Mouse (Mus musculus): ENCODE results near the gene Cyp4f16. TPM values are rescaled to one million over a fixed set of nuclear protein-coding genes. Genes with fewer than 3 reads are reported as not detected.
"Not testable (repeated sequence)": the region's sequence is repeated elsewhere in the genome, so short reads cannot be mapped to it uniquely, and the experiment has no call there.

The Cyp4f16 gene
- polyA plus RNA-seq (2012; fragmentation: generic; extraction: Trizol): 19.6 TPM
- long read RNA-seq, experiment 1, partial matches to known transcripts: 6 of 12 reads
- long read RNA-seq, experiment 1, other reads (novel, unspliced or antisense): 2 of 12 reads
- long read RNA-seq, experiment 2, transcript Cyp4f16-201 (13 exons, 2,227 nt): major isoform, 51 of 128 reads
- long read RNA-seq, experiment 2, transcript Cyp4f16-208 (13 exons, 2,242 nt): minor isoform, 30 of 128 reads
- long read RNA-seq, experiment 2, partial matches to known transcripts: 15 of 128 reads
- long read RNA-seq, experiment 2, other reads (novel, unspliced or antisense): 29 of 128 reads

DNA sequence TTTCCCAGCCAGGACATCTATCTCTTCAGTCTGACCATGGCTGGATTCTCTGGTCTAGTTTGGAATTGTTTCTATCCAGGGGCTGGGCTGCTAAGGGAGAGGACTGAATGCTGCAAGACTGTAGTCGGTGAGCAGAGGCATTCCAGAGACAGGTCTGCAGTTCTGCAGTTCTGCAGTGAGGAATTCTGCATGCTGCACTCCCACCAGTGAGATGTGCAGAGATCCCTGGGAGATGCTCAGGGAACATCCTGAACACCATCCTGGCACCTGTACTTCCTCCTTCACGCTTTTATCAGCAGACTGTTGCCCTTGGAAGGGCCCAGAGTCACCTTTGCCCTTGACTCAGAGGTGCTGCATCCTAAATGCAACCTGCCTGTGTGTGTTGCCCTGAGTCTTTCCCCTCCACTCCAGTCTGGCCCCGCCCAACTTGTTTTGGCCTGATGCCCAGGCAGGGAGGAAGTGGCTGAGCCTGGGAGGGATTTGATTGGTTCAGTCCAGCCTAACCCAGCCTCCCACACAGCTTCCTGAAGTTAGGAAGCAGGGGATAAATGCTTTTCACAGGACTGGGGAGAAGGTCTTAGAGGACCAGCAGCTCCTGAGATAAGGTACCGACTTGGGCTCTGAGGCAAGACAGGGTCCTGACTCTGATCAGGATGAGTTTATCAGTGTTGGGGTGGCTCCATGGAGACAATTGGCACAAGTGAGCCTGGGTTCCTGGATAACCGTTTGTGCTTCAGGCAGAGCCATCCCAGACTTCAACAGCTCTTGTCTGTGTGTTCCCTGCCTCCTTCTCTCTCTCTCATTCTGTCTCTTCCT is at the start of gene Cyp4f16:
TSS of gene Cyp4f16 (plus strand) at position 508 of the 816 bp plus-strand sequence.
- not testable (repeated sequence) for H3K79me3 ChIP-seq (ENCODE audit: low read depth); H3K36me3 ChIP-seq (ENCODE audit: control insufficient read depth, insufficient read depth); H3K27me3 ChIP-seq (ENCODE audit: control insufficient read depth, insufficient read depth, insufficient read length); H3K79me2 ChIP-seq (ENCODE audit: control insufficient read depth, insufficient read depth)
- Histone ChIP-seq H3ac (ENCODE audit: control insufficient read depth, insufficient read length, low read depth) (peak within 1 kb of the TSS; percentile 61), H3K4me3 (ENCODE audit: insufficient read depth, poor library complexity, severe bottlenecking) (peak within 1 kb of the TSS; percentile 36)

- TF ChIP-seq MYOG (IDR thresholded peaks at IDR 0.05; ENCODE audit: control insufficient read depth, extremely low read depth, insufficient read length) (no peak), CEBPB (IDR thresholded peaks at IDR 0.05; ENCODE audit: low read depth) (no peak), MAX (IDR thresholded peaks at IDR 0.05) (no peak), CTCF (IDR thresholded peaks at IDR 0.05; ENCODE audit: control insufficient read depth, insufficient read depth, insufficient read length) (no peak), USF1 (IDR thresholded peaks at IDR 0.05; ENCODE audit: low read depth) (no peak), MYOD1 (IDR thresholded peaks at IDR 0.05; ENCODE audit: control insufficient read depth, insufficient read length, low read depth) (no peak), FOSL1 (IDR thresholded peaks at IDR 0.05; ENCODE audit: insufficient read depth, low read length, poor library complexity, severe bottlenecking) (no peak)
- H3K79me2 ChIP-seq (ENCODE audit: control insufficient read depth, insufficient read depth): no peaks in the 10 kb centered on the region
- peaks cover 6% of the 10 kb centered on the region for H3K27me3 ChIP-seq (ENCODE audit: control insufficient read depth, insufficient read depth, insufficient read length)
- no peaks in the 10 kb centered on the region for H3K36me3 ChIP-seq (ENCODE audit: control insufficient read depth, insufficient read depth)
- H3ac ChIP-seq (ENCODE audit: control insufficient read depth, insufficient read length, low read depth): no peak overlapping the region
- H3K4me3 ChIP-seq (ENCODE audit: insufficient read depth, poor library complexity, severe bottlenecking): no peak overlapping the region
- no peaks in the 10 kb centered on the region for H3K79me3 ChIP-seq (ENCODE audit: low read depth)
Observed at GRCm38 (mm10) chr17:32492349-32492980, 43.9 kb upstream of the Cyp4f16 start.

GRCm38 (mm10) chr17:32494601-32495000 is 41.8 kb upstream of the Cyp4f16 start:
- Histone ChIP-seq H3K79me2 (ENCODE audit: control insufficient read depth, insufficient read depth) (no peaks in the 10 kb centered on the region), H3ac (ENCODE audit: control insufficient read depth, insufficient read length, low read depth) (no peak overlapping the region), H3K4me3 (ENCODE audit: insufficient read depth, poor library complexity, severe bottlenecking) (no peak overlapping the region), H3K36me3 (ENCODE audit: control insufficient read depth, insufficient read depth) (no peaks in the 10 kb centered on the region), H3K79me3 (ENCODE audit: low read depth) (no peaks in the 10 kb centered on the region), H3K27me3 (ENCODE audit: control insufficient read depth, insufficient read depth, insufficient read length) (peaks cover 3% of the 10 kb centered on the region)
- TF ChIP-seq CEBPB (IDR thresholded peaks at IDR 0.05; ENCODE audit: low read depth) (no peak), USF1 (IDR thresholded peaks at IDR 0.05; ENCODE audit: low read depth) (no peak), MYOG (IDR thresholded peaks at IDR 0.05; ENCODE audit: control insufficient read depth, extremely low read depth, insufficient read length) (no peak), CTCF (IDR thresholded peaks at IDR 0.05; ENCODE audit: control insufficient read depth, insufficient read depth, insufficient read length) (no peak), MYOD1 (IDR thresholded peaks at IDR 0.05; ENCODE audit: control insufficient read depth, insufficient read length, low read depth) (no peak), MAX (IDR thresholded peaks at IDR 0.05) (no peak), FOSL1 (IDR thresholded peaks at IDR 0.05; ENCODE audit: insufficient read depth, low read length, poor library complexity, severe bottlenecking) (no peak)

DNA sequence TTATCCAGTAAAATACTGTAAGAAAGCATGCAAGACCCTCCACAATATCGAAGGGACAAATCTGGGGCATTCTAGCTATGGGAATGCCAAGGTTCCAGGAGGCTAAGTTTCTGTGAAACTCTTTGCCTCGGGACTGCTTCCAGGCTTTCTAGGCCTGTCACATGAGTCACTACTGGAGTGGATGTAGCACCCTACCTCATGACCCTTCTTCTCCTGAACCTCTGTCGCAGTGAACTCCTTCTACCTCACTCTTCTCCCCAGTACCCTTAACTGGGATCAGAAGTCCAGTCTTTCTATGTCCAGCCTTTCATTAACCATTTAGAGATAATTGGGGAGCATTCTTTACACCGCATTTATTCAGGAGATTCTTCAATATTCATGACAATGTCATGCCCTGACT is 35.8 kb upstream of the Cyp4f16 start:
- not testable (repeated sequence) for H3K4me3 ChIP-seq (ENCODE audit: insufficient read depth, poor library complexity, severe bottlenecking); H3K36me3 ChIP-seq (ENCODE audit: control insufficient read depth, insufficient read depth); H3ac ChIP-seq (ENCODE audit: control insufficient read depth, insufficient read length, low read depth); H3K27me3 ChIP-seq (ENCODE audit: control insufficient read depth, insufficient read depth, insufficient read length); H3K79me3 ChIP-seq (ENCODE audit: low read depth); H3K79me2 ChIP-seq (ENCODE audit: control insufficient read depth, insufficient read depth)

- no peak overlapping the region for H3ac ChIP-seq (ENCODE audit: control insufficient read depth, insufficient read length, low read depth)
- no peak for TF ChIP-seq MYOD1 (IDR thresholded peaks at IDR 0.05; ENCODE audit: control insufficient read depth, insufficient read length, low read depth)
- no peak for TF ChIP-seq FOSL1 (IDR thresholded peaks at IDR 0.05; ENCODE audit: insufficient read depth, low read length, poor library complexity, severe bottlenecking)
- TF ChIP-seq USF1 (IDR thresholded peaks at IDR 0.05; ENCODE audit: low read depth): no peak
- no peak for TF ChIP-seq CEBPB (IDR thresholded peaks at IDR 0.05; ENCODE audit: low read depth)
- TF ChIP-seq MAX (IDR thresholded peaks at IDR 0.05): no peak
- no peak for TF ChIP-seq CTCF (IDR thresholded peaks at IDR 0.05; ENCODE audit: control insufficient read depth, insufficient read depth, insufficient read length)
- TF ChIP-seq MYOG (IDR thresholded peaks at IDR 0.05; ENCODE audit: control insufficient read depth, extremely low read depth, insufficient read length): no peak
- H3K79me2 ChIP-seq (ENCODE audit: control insufficient read depth, insufficient read depth): no peaks in the 10 kb centered on the region
- no peaks in the 10 kb centered on the region for H3K36me3 ChIP-seq (ENCODE audit: control insufficient read depth, insufficient read depth)
- no peaks in the 10 kb centered on the region for H3K27me3 ChIP-seq (ENCODE audit: control insufficient read depth, insufficient read depth, insufficient read length)
- H3K79me3 ChIP-seq (ENCODE audit: low read depth): no peaks in the 10 kb centered on the region
- no peak overlapping the region for H3K4me3 ChIP-seq (ENCODE audit: insufficient read depth, poor library complexity, severe bottlenecking)
Observed at GRCm38 (mm10) chr17:32501051-32501450, 35.3 kb upstream of the Cyp4f16 start.

DNA sequence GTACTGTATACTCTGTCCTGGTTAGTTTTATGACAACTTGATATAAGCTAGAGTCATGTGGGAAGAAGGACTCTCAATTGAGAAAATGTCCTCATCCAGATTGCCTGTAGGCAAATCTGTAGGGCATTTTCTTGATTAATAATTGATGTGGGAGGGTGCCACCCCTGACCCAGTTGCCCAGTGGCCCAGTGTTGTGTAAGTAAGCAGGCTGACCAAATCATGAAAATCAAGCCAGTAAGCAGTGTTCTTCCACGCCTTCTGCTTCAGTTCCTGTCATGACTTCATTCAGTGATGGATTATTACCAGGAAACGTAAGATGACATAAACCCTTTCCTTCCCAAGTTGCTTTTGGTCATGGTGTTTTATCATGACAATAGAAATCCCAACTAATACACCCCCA is 33.2 kb upstream of the Cyp4f16 start:
- Histone ChIP-seq H3K79me2 (ENCODE audit: control insufficient read depth, insufficient read depth) (no peaks in the 10 kb centered on the region), H3K36me3 (ENCODE audit: control insufficient read depth, insufficient read depth) (no peaks in the 10 kb centered on the region), H3K4me3 (ENCODE audit: insufficient read depth, poor library complexity, severe bottlenecking) (no peak overlapping the region), H3K27me3 (ENCODE audit: control insufficient read depth, insufficient read depth, insufficient read length) (no peaks in the 10 kb centered on the region), H3K79me3 (ENCODE audit: low read depth) (no peaks in the 10 kb centered on the region), H3ac (ENCODE audit: control insufficient read depth, insufficient read length, low read depth) (no peak overlapping the region)
- TF ChIP-seq MYOD1 (IDR thresholded peaks at IDR 0.05; ENCODE audit: control insufficient read depth, insufficient read length, low read depth) (no peak), CTCF (IDR thresholded peaks at IDR 0.05; ENCODE audit: control insufficient read depth, insufficient read depth, insufficient read length) (no peak), USF1 (IDR thresholded peaks at IDR 0.05; ENCODE audit: low read depth) (no peak), CEBPB (IDR thresholded peaks at IDR 0.05; ENCODE audit: low read depth) (no peak), MYOG (IDR thresholded peaks at IDR 0.05; ENCODE audit: control insufficient read depth, extremely low read depth, insufficient read length) (no peak), FOSL1 (IDR thresholded peaks at IDR 0.05; ENCODE audit: insufficient read depth, low read length, poor library complexity, severe bottlenecking) (no peak), MAX (IDR thresholded peaks at IDR 0.05) (no peak)

All from C2C12 (cell line).